Comparison of ENCODE assay signal across 8 mouse cellular contexts in genomic region chr3:87030855-87031254, GRCm38 (mm10). TPM values are rescaled to one million over a fixed set of nuclear protein-coding genes. Genes with fewer than 3 reads are reported as not detected.
DNase-seq lines count a peak whose midpoint lies in the region.

No protein-coding gene starts in this region.

- peak; percentile 60 for DNase-seq in gastrocnemius, adult 18-20 months (ENCODE audit: low spot score)
- DNase-seq in gastrocnemius, postnatal 25 days, result no peak
- DNase-seq in T-cell, adult 2 months (ENCODE audit: low spot score), result peak; percentile 27
- peak; percentile 51 to 65 for DNase-seq in cerebellum, postnatal 36 days
- peak; percentile 16 to 32 for DNase-seq in gastrocnemius, adult 8-10 months (ENCODE audit: low spot score in 2 of 2)
- peak; percentile 35 to 86 for DNase-seq in layer of hippocampus, adult 18-20 months (ENCODE audit: low spot score in 2 of 2)
- peak; percentile 56 for DNase-seq in lung, postnatal 25 days (ENCODE audit: low spot score)
- peak; percentile 75 for DNase-seq in right cerebral cortex, postnatal 4 days

RNA-seq across cellular contexts. Expression of gene Cd1d1, which starts 31.6 kb away (rescaled TPM):
- 1 to 10 TPM; 1.9 to 3.6 TPM for total RNA-seq in gastrocnemius, adult 18-20 months (2021)
- total RNA-seq in gastrocnemius, postnatal 25 days (2021), result 1 to 10 TPM; 4.3 to 9.5 TPM
- 1 to 10 TPM; 1.8 to 6.4 (median 3.9) TPM for total RNA-seq in gastrocnemius, adult 8-10 months (2022)
- 1 to 10 TPM in 1 of 2 experiments, under 1 TPM in 1; 0.89 to 1.0 TPM for total RNA-seq in layer of hippocampus, adult 18-20 months (2021)
